Mouse (Mus musculus) layer of hippocampus, postnatal 14 days (tissue): ENCODE data around the gene Mx1. TPM values are rescaled to one million over a fixed set of nuclear protein-coding genes. Genes with fewer than 3 reads are reported as not detected.

Source experiments
- total RNA-seq, 2 experiments: library from RNA; stranded (reverse); gene quantifications; 2 replicates each; pipeline ENCODE4 v1.2.3; 2021

The Mx1 gene
- total RNA-seq, 2 experiments from 2014 or later: 0.74 to 1.4 TPM

Other genes starting within 250 kb of the Mx1 start
- 10 to 100 TPM in 1 of 2 experiments, 1 to 10 TPM in 1; 5.8 to 10.7 TPM for gene Bace2, start 106.2 kb downstream of the Mx1 start, total RNA-seq
- gene Fam3b, start 51.9 kb upstream of the Mx1 start, total RNA-seq: not detected
- gene Tmprss2, start 148.3 kb upstream of the Mx1 start, total RNA-seq: not detected